Mouse (Mus musculus): ENCODE results near the gene Ror2. TPM values are rescaled to one million over a fixed set of nuclear protein-coding genes. Genes with fewer than 3 reads are reported as not detected.

Ror2 gene
- polyA plus RNA-seq, 1 experiment from 2014 or later = 16.4 TPM

DNA sequence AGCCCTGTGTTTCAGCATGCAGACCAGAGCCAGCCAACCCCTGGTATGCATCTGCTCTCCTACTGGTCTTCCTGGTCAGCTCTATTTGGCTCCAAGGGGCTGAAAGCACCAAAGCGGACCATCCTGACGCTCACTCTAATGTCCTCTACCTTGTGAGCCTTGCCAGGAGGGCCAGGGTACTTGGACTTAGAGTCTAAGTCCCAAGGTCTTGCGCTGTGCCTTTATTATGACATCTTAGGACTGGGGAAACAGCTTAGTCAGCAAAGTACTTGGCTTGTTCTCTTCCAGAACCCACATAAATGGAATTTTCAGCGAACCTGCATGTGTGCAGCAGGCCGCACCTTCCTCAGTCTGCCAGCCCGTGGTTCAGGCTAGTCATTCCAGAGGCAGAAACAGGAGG, 93.6 kb downstream of the Ror2 start:
- no peaks in the 10 kb centered on the region for H3K27me3 ChIP-seq (replicated peaks; ENCODE audit: control insufficient read depth, insufficient read depth, low read length)
- DNase-seq (ENCODE audit: low spot score) = no peak
- peaks cover 54% of the 10 kb centered on the region for H3K4me1 ChIP-seq (ENCODE audit: control insufficient read depth, insufficient read depth, low read length)
- H3K9ac ChIP-seq (ENCODE audit: low read depth, low read length) = no peak overlapping the region
- no peak overlapping the region for H3K4me3 ChIP-seq (ENCODE audit: low read depth, low read length)
- WGBS = 80% methylated on average over 6 of the region's 6 CpGs
- H3K36me3 ChIP-seq (ENCODE audit: control insufficient read depth, insufficient read depth, low read length) = no peaks in the 10 kb centered on the region
- no peak for ATAC-seq (ENCODE audit: low read depth)
- H3K27ac ChIP-seq (replicated peaks; ENCODE audit: low read depth, low read length) = 0 out of 2 replicates have a peak overlapping the region, but pooled peaks have one; percentile 29
- no peaks in the 10 kb centered on the region for H3K9me3 ChIP-seq (ENCODE audit: control insufficient read depth, low read length)
- H3K4me2 ChIP-seq (ENCODE audit: low read depth, low read length) = no peak overlapping the region

DNA sequence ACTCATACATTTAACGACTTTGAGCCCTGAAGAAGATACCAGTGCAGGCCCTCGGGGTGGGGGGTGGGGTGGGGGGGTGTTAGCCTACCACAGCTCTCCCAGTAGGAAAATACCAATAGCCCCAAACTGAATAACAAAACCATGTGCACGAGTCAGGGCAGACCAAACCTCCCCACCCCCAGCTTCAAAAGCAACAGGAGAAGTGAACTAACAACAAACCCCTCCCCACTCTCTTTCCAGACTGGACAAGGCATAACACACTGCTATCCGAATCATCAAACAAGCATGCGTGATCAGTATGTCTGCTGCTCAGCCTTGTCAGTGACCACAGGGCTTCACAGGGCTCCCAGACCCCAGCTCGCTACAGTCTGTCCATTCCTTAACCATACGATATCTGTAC, 94.3 kb downstream of the Ror2 start:
- H3K4me2 ChIP-seq (ENCODE audit: low read depth, low read length) = no peak overlapping the region
- 0 out of 2 replicates have a peak overlapping the region, but pooled peaks have one; percentile 29 for H3K27ac ChIP-seq (replicated peaks; ENCODE audit: low read depth, low read length)
- no peak overlapping the region for H3K9ac ChIP-seq (ENCODE audit: low read depth, low read length)
- 54% methylated on average over 7 of the region's 7 CpGs for WGBS
- H3K4me1 ChIP-seq (ENCODE audit: control insufficient read depth, insufficient read depth, low read length) = peaks cover 47% of the 10 kb centered on the region
- DNase-seq (ENCODE audit: low spot score) (no peak), ATAC-seq (ENCODE audit: low read depth) (no peak)
- no peaks in the 10 kb centered on the region for H3K36me3 ChIP-seq (ENCODE audit: control insufficient read depth, insufficient read depth, low read length)
- H3K4me3 ChIP-seq (ENCODE audit: low read depth, low read length) = no peak overlapping the region
- H3K27me3 ChIP-seq (replicated peaks; ENCODE audit: control insufficient read depth, insufficient read depth, low read length) = no peaks in the 10 kb centered on the region
- no peaks in the 10 kb centered on the region for H3K9me3 ChIP-seq (ENCODE audit: control insufficient read depth, low read length)

DNA sequence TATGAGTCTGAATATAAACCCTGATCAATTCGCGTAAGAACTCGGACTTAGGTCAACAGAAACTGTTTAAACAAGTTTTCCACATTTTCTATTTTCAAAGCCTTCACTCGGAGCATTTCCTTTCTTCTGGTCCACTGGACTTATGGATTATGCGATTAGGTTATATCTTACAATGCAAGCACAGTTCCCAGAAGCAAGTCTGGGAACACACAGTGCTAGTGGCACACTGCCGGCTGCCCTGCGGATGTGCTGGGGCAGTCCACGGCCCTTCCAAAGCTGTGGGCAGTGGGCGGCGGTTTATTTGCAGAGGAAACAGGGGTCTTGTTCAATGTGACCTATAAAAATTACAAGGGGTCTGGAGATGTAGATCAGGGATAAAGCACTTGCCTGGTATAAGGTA, 97.0 kb downstream of the Ror2 start:
- H3K4me1 ChIP-seq (ENCODE audit: control insufficient read depth, insufficient read depth, low read length) = peaks cover 30% of the 10 kb centered on the region
- WGBS = 66% methylated on average over 10 of the region's 10 CpGs
- no peaks in the 10 kb centered on the region for H3K36me3 ChIP-seq (ENCODE audit: control insufficient read depth, insufficient read depth, low read length)
- no peak for ATAC-seq (ENCODE audit: low read depth)
- H3K4me2 ChIP-seq (ENCODE audit: low read depth, low read length) = no peak overlapping the region
- no peaks in the 10 kb centered on the region for H3K27me3 ChIP-seq (replicated peaks; ENCODE audit: control insufficient read depth, insufficient read depth, low read length)
- no peak for DNase-seq (ENCODE audit: low spot score)
- no peaks in the 10 kb centered on the region for H3K9me3 ChIP-seq (ENCODE audit: control insufficient read depth, low read length)
- no peak overlapping the region for H3K4me3 ChIP-seq (ENCODE audit: low read depth, low read length)
- H3K27ac ChIP-seq (replicated peaks; ENCODE audit: low read depth, low read length) = no peak overlapping the region
- H3K9ac ChIP-seq (ENCODE audit: low read depth, low read length) = no peak overlapping the region

DNA sequence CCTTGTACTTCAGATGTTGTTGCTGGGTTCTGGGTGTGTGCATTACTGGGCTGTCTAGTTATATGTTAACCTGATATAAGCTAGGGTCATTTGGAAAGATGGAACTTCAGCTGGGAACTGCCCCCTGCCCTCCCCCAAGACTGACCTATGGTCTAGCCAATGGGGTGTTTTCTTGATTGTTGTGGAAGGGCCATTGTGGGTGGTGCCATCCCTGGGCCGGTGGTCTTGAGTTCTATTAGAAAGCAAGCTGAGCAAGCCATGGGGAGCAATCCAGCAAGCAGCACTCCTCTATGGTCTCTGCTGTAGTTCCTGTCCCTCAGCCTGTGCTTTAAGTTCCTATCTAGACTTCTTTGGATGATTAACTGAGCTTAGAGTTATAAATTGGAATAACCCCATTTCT, 101.1 kb downstream of the Ror2 start:
- H3K27me3 ChIP-seq (replicated peaks; ENCODE audit: control insufficient read depth, insufficient read depth, low read length) = no peaks in the 10 kb centered on the region
- 94% methylated on average over 1 of the region's 1 CpGs for WGBS
- H3K4me3 ChIP-seq (ENCODE audit: low read depth, low read length) = no peak overlapping the region
- H3K9ac ChIP-seq (ENCODE audit: low read depth, low read length) = no peak overlapping the region
- H3K4me1 ChIP-seq (ENCODE audit: control insufficient read depth, insufficient read depth, low read length) = peaks cover 35% of the 10 kb centered on the region
- ATAC-seq (ENCODE audit: low read depth) (no peak), DNase-seq (ENCODE audit: low spot score) (no peak)
- H3K36me3 ChIP-seq (ENCODE audit: control insufficient read depth, insufficient read depth, low read length) = no peaks in the 10 kb centered on the region
- H3K27ac ChIP-seq (replicated peaks; ENCODE audit: low read depth, low read length) = no peak overlapping the region
- no peaks in the 10 kb centered on the region for H3K9me3 ChIP-seq (ENCODE audit: control insufficient read depth, low read length)
- H3K4me2 ChIP-seq (ENCODE audit: low read depth, low read length) = no peak overlapping the region

DNA sequence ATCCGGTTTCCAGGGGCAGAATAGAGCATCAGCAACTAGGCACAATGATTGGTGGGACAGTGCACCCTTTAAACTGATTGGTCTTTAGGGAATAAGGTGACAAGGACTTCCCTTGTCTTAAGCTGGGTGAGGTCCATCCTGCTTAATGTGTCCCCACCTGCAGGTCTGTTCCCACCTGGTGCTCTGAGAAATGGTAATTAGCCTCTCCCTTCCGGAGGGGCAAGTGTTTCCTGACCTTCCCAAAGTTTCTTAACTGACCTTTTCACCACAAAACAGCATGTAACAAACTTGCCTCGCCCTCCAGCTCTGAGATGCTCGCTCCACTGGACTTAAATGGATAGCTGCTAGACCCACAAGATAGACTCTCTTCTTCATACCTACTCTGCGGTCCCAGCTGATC, 101.8 kb downstream of the Ror2 start:
- ATAC-seq (ENCODE audit: low read depth) (no peak), DNase-seq (ENCODE audit: low spot score) (no peak)
- Histone ChIP-seq H3K27me3 (replicated peaks; ENCODE audit: control insufficient read depth, insufficient read depth, low read length) (no peaks in the 10 kb centered on the region), H3K9ac (ENCODE audit: low read depth, low read length) (no peak overlapping the region), H3K4me1 (ENCODE audit: control insufficient read depth, insufficient read depth, low read length) (peaks cover 42% of the 10 kb centered on the region), H3K4me3 (ENCODE audit: low read depth, low read length) (no peak overlapping the region), H3K36me3 (ENCODE audit: control insufficient read depth, insufficient read depth, low read length) (no peaks in the 10 kb centered on the region), H3K4me2 (ENCODE audit: low read depth, low read length) (no peak overlapping the region), H3K27ac (replicated peaks; ENCODE audit: low read depth, low read length) (peak overlapping the region; percentile 91), H3K9me3 (ENCODE audit: control insufficient read depth, low read length) (no peaks in the 10 kb centered on the region)
- 53% methylated on average over 5 of the region's 5 CpGs for WGBS

DNA sequence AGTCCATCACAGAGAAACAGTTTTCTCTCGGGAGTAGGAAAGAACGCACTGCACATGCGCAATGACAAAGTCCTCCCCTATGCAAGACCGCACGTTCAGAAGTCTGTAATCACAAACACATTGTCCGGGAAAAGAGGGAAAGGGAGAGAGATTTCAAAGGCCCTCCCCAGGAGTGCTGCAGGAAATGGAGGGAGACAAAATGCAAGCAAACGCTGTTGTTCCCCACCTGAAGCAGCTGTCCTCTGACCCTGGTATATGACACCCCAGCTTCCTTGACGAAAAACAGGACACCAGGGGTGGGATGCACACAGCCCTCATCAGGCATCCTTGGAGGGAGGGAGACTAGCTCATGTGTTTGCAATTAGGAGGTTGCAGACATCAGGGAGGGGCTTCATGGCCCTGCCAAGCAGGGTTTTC, 102.8 kb downstream of the Ror2 start:
- peaks cover 47% of the 10 kb centered on the region for H3K4me1 ChIP-seq (ENCODE audit: control insufficient read depth, insufficient read depth, low read length)
- H3K4me3 ChIP-seq (ENCODE audit: low read depth, low read length) = no peak overlapping the region
- peak; percentile 91 for DNase-seq (ENCODE audit: low spot score)
- peak overlapping the region; percentile 5; the same call in 1 of the 2 replicates for H3K9ac ChIP-seq (ENCODE audit: low read depth, low read length)
- peak overlapping the region; percentile 91 for H3K27ac ChIP-seq (replicated peaks; ENCODE audit: low read depth, low read length)
- H3K27me3 ChIP-seq (replicated peaks; ENCODE audit: control insufficient read depth, insufficient read depth, low read length) = no peaks in the 10 kb centered on the region
- ATAC-seq (ENCODE audit: low read depth) = peak; percentile 81
- 19% methylated on average over 8 of the region's 8 CpGs for WGBS
- no peaks in the 10 kb centered on the region for H3K36me3 ChIP-seq (ENCODE audit: control insufficient read depth, insufficient read depth, low read length)
- no peaks in the 10 kb centered on the region for H3K9me3 ChIP-seq (ENCODE audit: control insufficient read depth, low read length)
- H3K4me2 ChIP-seq (ENCODE audit: low read depth, low read length) = peak overlapping the region; percentile 43

DNA sequence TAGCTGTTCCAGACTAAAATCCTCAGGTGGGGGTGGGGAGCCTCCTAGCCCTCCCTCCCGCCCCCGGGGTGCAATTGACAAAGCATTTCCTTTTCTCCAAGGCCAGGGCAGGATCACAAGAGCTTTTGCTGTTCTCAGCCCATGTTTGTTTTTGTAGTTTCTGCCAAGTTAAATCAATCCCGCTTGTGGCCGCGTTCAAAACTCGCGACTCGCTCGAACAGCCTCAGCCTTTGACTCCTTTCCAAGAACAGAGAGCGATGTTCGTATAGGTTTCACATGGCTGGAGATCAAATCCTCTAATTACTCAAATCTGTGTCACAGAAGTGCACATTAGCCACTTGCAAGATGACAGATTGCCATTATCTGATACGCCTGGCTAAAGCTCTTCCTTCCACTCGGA, 107.3 kb downstream of the Ror2 start:
- Histone ChIP-seq H3K9ac (ENCODE audit: low read depth, low read length) (no peak overlapping the region), H3K4me3 (ENCODE audit: low read depth, low read length) (no peak overlapping the region), H3K4me2 (ENCODE audit: low read depth, low read length) (peak overlapping the region; percentile 27), H3K36me3 (ENCODE audit: control insufficient read depth, insufficient read depth, low read length) (no peaks in the 10 kb centered on the region), H3K9me3 (ENCODE audit: control insufficient read depth, low read length) (no peaks in the 10 kb centered on the region), H3K27ac (replicated peaks; ENCODE audit: low read depth, low read length) (peak overlapping the region; percentile 74), H3K27me3 (replicated peaks; ENCODE audit: control insufficient read depth, insufficient read depth, low read length) (no peaks in the 10 kb centered on the region), H3K4me1 (ENCODE audit: control insufficient read depth, insufficient read depth, low read length) (peaks cover 60% of the 10 kb centered on the region)
- DNase-seq (ENCODE audit: low spot score) (peak; percentile 95), ATAC-seq (ENCODE audit: low read depth) (peak; percentile 73)
- WGBS = 2% methylated on average over 13 of the region's 13 CpGs

DNA sequence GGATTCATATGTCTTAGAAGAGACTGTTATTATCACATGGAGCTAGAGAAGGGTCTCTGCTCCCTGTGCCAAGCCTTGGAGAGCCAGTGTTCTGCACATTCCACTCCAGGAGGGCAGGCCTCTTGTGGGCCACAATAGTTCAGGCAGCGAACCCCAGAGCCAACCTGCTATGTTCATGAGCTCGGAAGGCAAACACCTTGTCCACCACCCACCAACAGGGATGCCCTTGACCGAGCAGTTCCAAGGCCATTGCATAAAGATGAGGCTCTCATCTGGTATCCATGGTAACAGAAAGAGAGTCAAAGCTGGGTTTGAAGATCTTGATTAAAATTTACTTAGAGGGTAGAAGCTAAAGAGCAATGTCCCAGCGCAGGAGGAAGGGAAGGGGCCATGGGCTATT, 107.8 kb downstream of the Ror2 start:
- Histone ChIP-seq H3K36me3 (ENCODE audit: control insufficient read depth, insufficient read depth, low read length) (no peaks in the 10 kb centered on the region), H3K9ac (ENCODE audit: low read depth, low read length) (no peak overlapping the region), H3K9me3 (ENCODE audit: control insufficient read depth, low read length) (no peaks in the 10 kb centered on the region), H3K27me3 (replicated peaks; ENCODE audit: control insufficient read depth, insufficient read depth, low read length) (no peaks in the 10 kb centered on the region), H3K4me2 (ENCODE audit: low read depth, low read length) (peak overlapping the region; percentile 27), H3K27ac (replicated peaks; ENCODE audit: low read depth, low read length) (peak overlapping the region; percentile 49; the same call in 1 of the 2 replicates), H3K4me3 (ENCODE audit: low read depth, low read length) (no peak overlapping the region), H3K4me1 (ENCODE audit: control insufficient read depth, insufficient read depth, low read length) (peaks cover 56% of the 10 kb centered on the region)
- WGBS = 23% methylated on average over 4 of the region's 4 CpGs
- ATAC-seq (ENCODE audit: low read depth) (0 out of 2 replicates have a peak, but pooled peaks have one; percentile 5), DNase-seq (ENCODE audit: low spot score) (no peak)

DNA sequence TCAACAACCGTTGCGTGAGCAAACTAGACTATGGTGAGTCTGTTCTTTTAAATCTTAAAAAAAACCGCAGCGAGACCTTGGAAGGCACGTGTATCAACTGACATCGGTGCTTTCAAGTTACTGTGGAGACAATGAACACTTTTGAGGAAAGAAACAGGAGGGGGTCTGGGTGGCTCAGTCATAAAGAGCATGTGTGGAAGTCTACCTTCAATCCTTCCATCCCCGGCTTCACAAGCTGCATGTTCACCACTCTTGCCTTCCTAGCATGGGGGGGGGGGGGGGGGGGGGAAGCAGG, 108.6 kb downstream of the Ror2 start:
- no peak for DNase-seq (ENCODE audit: low spot score)
- H3K36me3 ChIP-seq (ENCODE audit: control insufficient read depth, insufficient read depth, low read length) = no peaks in the 10 kb centered on the region
- H3K4me2 ChIP-seq (ENCODE audit: low read depth, low read length) = no peak overlapping the region
- 0 out of 2 replicates have a peak overlapping the region, but pooled peaks have one; percentile 39 for H3K27ac ChIP-seq (replicated peaks; ENCODE audit: low read depth, low read length)
- no peak overlapping the region for H3K9ac ChIP-seq (ENCODE audit: low read depth, low read length)
- no peak overlapping the region for H3K4me3 ChIP-seq (ENCODE audit: low read depth, low read length)
- no peaks in the 10 kb centered on the region for H3K9me3 ChIP-seq (ENCODE audit: control insufficient read depth, low read length)
- 32% methylated on average over 7 of the region's 7 CpGs for WGBS
- ATAC-seq (ENCODE audit: low read depth) = no peak
- peaks cover 48% of the 10 kb centered on the region for H3K4me1 ChIP-seq (ENCODE audit: control insufficient read depth, insufficient read depth, low read length)
- H3K27me3 ChIP-seq (replicated peaks; ENCODE audit: control insufficient read depth, insufficient read depth, low read length) = no peaks in the 10 kb centered on the region
